Mouse (Mus musculus): Measurements from ENCODE around the gene D430041D05Rik. TPM values are rescaled to one million over a fixed set of nuclear protein-coding genes. Genes with fewer than 3 reads are reported as not detected.
A peak's percentile ranks its signal among the peaks of the same experiment; 100 is the strongest.
"Not testable (repeated sequence)": the region's sequence is repeated elsewhere in the genome, so short reads cannot be mapped to it uniquely, and the experiment has no call there.

The D430041D05Rik gene
- total RNA-seq, 1 experiment from 2014 or later: not detected

- not testable (repeated sequence) for ATAC-seq (replicated peaks in 1 of 2; ENCODE audit: insufficient read depth in 1 of 2, low FRiP score in 2 of 2, low TSS enrichment in 1 of 2, low read depth in 1 of 2, poor library complexity in 2 of 2, severe bottlenecking in 2 of 2)
Measured at GRCm38 (mm10) chr2:104096796-104097195, 314.0 kb downstream of the D430041D05Rik start.

GRCm38 (mm10) chr2:104096256-104096655, 314.6 kb downstream of the D430041D05Rik start:
- ATAC-seq (replicated peaks in 1 of 2; ENCODE audit: insufficient read depth in 1 of 2, low FRiP score in 2 of 2, low TSS enrichment in 1 of 2, low read depth in 1 of 2, poor library complexity in 2 of 2, severe bottlenecking in 2 of 2): no peak

- ATAC-seq (replicated peaks in 1 of 2; ENCODE audit: insufficient read depth in 1 of 2, low FRiP score in 2 of 2, low TSS enrichment in 1 of 2, low read depth in 1 of 2, poor library complexity in 2 of 2, severe bottlenecking in 2 of 2): peak; percentile 63 to 83
Measured at GRCm38 (mm10) chr2:104095741-104096213, 315.0 kb downstream of the D430041D05Rik start, which contains the start of gene Cd59a. Cd59a (plus strand) TSS chr2:104095801.

- no peak for ATAC-seq (replicated peaks in 1 of 2; ENCODE audit: insufficient read depth in 1 of 2, low FRiP score in 2 of 2, low TSS enrichment in 1 of 2, low read depth in 1 of 2, poor library complexity in 2 of 2, severe bottlenecking in 2 of 2)
Measured at GRCm38 (mm10) chr2:104093305-104093704, 317.5 kb downstream of the D430041D05Rik start.

Other genes starting within 250 kb of the D430041D05Rik start
- 47.8 and 48.7 TPM in 2 replicates for gene Hipk3, start 83.4 kb upstream of the D430041D05Rik start, total RNA-seq (2017)
- 24.8 and 35.3 TPM in 2 replicates for gene Cstf3, start 179.5 kb upstream of the D430041D05Rik start, total RNA-seq (2017)

Measured in hematopoietic stem cell, adult 5-6 weeks (primary cell).